Mouse (Mus musculus) skeletal muscle tissue, postnatal 0 days (tissue): Measurements from ENCODE around the gene Olfr588-ps1. TPM values are rescaled to one million over a fixed set of nuclear protein-coding genes. Genes with fewer than 3 reads are reported as not detected.

Source experiments
- polyA plus RNA-seq: library from polyadenylated mRNA; unstranded; fragments of >200 nt; fragmentation: Nextera tagmentation; extraction: Ambion mirVana; gene quantifications from 2 replicates; pipeline ENCODE4 v1.2.1, GENCODE M21; 2015

Gene Olfr588-ps1
- not detected in 2 replicates for polyA plus RNA-seq

GRCm38 (mm10) chr7:103140579-103140978 lies at the start of gene Olfr588-ps1:
Gene Olfr588-ps1 (plus strand): TSS chr7:103140879.

GRCm38 (mm10) chr7:103097420-103097819 lies 43.3 kb upstream of the Olfr588-ps1 start, which contains the start of gene Olfr585:
Gene Olfr585 (plus strand): TSS chr7:103097720.

GRCm38 (mm10) chr7:103125538-103125937 lies 15.1 kb upstream of the Olfr588-ps1 start, which contains the start of gene Olfr586:
Gene Olfr586 (minus strand): TSS chr7:103125638.

GRCm38 (mm10) chr7:103156256-103156655 lies 15.6 kb downstream of the Olfr588-ps1 start, which contains the start of gene Olfr589:
Gene Olfr589 (minus strand): TSS chr7:103156356.

GRCm38 (mm10) chr7:103178240-103178639 lies 37.6 kb downstream of the Olfr588-ps1 start, which contains the start of gene Olfr591:
Gene Olfr591 (minus strand): TSS chr7:103178340.

GRCm38 (mm10) chr7:103184503-103184902 lies 43.8 kb downstream of the Olfr588-ps1 start, which contains the start of gene Olfr592:
Gene Olfr592 (plus strand): TSS chr7:103184803.

Other genes with a start within 250 kb of the Olfr588-ps1 start
- not detected in 2 replicates for gene Olfr569, start 250.0 kb upstream of the Olfr588-ps1 start, polyA plus RNA-seq
- gene Olfr570, start 246.3 kb upstream of the Olfr588-ps1 start, polyA plus RNA-seq: not detected in 2 replicates
- not detected in 2 replicates for gene Olfr571, start 223.3 kb upstream of the Olfr588-ps1 start, polyA plus RNA-seq
- gene Olfr572, start 216.5 kb upstream of the Olfr588-ps1 start, polyA plus RNA-seq: not detected in 2 replicates
- not detected in 2 replicates for gene Olfr573-ps1, start 198.3 kb upstream of the Olfr588-ps1 start, polyA plus RNA-seq
- not detected in 2 replicates for gene Olfr574, start 192.4 kb upstream of the Olfr588-ps1 start, polyA plus RNA-seq
- gene Olfr575, start 182.1 kb upstream of the Olfr588-ps1 start, polyA plus RNA-seq: not detected in 2 replicates
- not detected in 2 replicates for gene Olfr576, start 178.2 kb upstream of the Olfr588-ps1 start, polyA plus RNA-seq
- not detected in 2 replicates for gene Olfr577, start 164.9 kb upstream of the Olfr588-ps1 start, polyA plus RNA-seq
- gene Olfr578, start 151.6 kb upstream of the Olfr588-ps1 start, polyA plus RNA-seq: not detected in 2 replicates
- gene Olfr582, start 102.9 kb upstream of the Olfr588-ps1 start, polyA plus RNA-seq: not detected in 2 replicates
- not detected in 2 replicates for gene Olfr583, start 89.6 kb upstream of the Olfr588-ps1 start, polyA plus RNA-seq
- gene Olfr584, start 59.0 kb upstream of the Olfr588-ps1 start, polyA plus RNA-seq: not detected in 2 replicates
- gene Olfr585, start 43.2 kb upstream of the Olfr588-ps1 start, polyA plus RNA-seq: not detected in 2 replicates
- not detected in 2 replicates for gene Olfr586, start 15.2 kb upstream of the Olfr588-ps1 start, polyA plus RNA-seq
- gene Olfr589, start 15.5 kb downstream of the Olfr588-ps1 start, polyA plus RNA-seq: not detected in 2 replicates
- not detected in 2 replicates for gene Olfr591, start 37.5 kb downstream of the Olfr588-ps1 start, polyA plus RNA-seq
- not detected in 2 replicates for gene Olfr592, start 43.9 kb downstream of the Olfr588-ps1 start, polyA plus RNA-seq
- gene Olfr593, start 71.0 kb downstream of the Olfr588-ps1 start, polyA plus RNA-seq: not detected in 2 replicates
- not detected in 2 replicates for gene Olfr594, start 76.1 kb downstream of the Olfr588-ps1 start, polyA plus RNA-seq
- not detected in 2 replicates for gene Usp17ld, start 111.6 kb downstream of the Olfr588-ps1 start, polyA plus RNA-seq
- gene Olfr596, start 164.8 kb downstream of the Olfr588-ps1 start, polyA plus RNA-seq: not detected in 2 replicates
- not detected in 2 replicates for gene Olfr597, start 175.4 kb downstream of the Olfr588-ps1 start, polyA plus RNA-seq
- not detected in 2 replicates for gene Olfr598, start 182.7 kb downstream of the Olfr588-ps1 start, polyA plus RNA-seq
- not detected in 2 replicates for gene Olfr599, start 195.0 kb downstream of the Olfr588-ps1 start, polyA plus RNA-seq
- gene Olfr600, start 208.8 kb downstream of the Olfr588-ps1 start, polyA plus RNA-seq: not detected in 2 replicates
- not detected in 2 replicates for gene Olfr601, start 221.8 kb downstream of the Olfr588-ps1 start, polyA plus RNA-seq
- not detected in 2 replicates for gene Olfr603, start 245.3 kb downstream of the Olfr588-ps1 start, polyA plus RNA-seq